Mouse (Mus musculus) ES-E14 (cell line): ENCODE results near the gene Celf5.

Experiments
- CHD2 ChIP-seq: IDR thresholded peaks from 2 replicates; pipeline ENCODE4 v1.6.1; 2014; ENCODE audit warnings: mild to moderate bottlenecking, low read depth, low read length, inconsistent platforms
- HCFC1 ChIP-seq: IDR thresholded peaks from 2 replicates; pipeline ENCODE4 v1.6.1; 2012; ENCODE audit warnings: low read length, inconsistent platforms, borderline replicate concordance; ENCODE audit not compliant: insufficient read depth
- MAFK ChIP-seq: IDR thresholded peaks from 2 replicates; pipeline ENCODE4 v1.6.1; 2014; ENCODE audit warnings: mild to moderate bottlenecking, low read depth, low read length, inconsistent platforms; ENCODE audit not compliant: insufficient read depth

GRCm38 (mm10) chr10:81452947-81453288 lies 29.6 kb downstream of the Celf5 start:
- TF ChIP-seq MAFK (no peak), CHD2 (no peak), HCFC1 (no peak)
